Mouse (Mus musculus) stomach, postnatal 0 days (tissue): ENCODE data around the gene Oca2.

Source experiments
- CTCF ChIP-seq: IDR thresholded peaks from 2 replicates; pipeline ENCODE4 v1.5.1; 2016; ENCODE audit warnings: antibody characterized with exemption, low read depth, mild to moderate bottlenecking, moderate library complexity
- EP300 ChIP-seq: optimal IDR thresholded peaks from 2 replicates; pipeline ENCODE3; 2016; ENCODE audit warnings: antibody characterized with exemption

- TF ChIP-seq EP300: no peak
- no peak for TF ChIP-seq CTCF
These were observed 143.1 kb downstream of the Oca2 start for GRCm38 (mm10) chr7:56382706-56383105.
